Mouse (Mus musculus): Measurements from ENCODE around the gene Vmn2r73. TPM values are rescaled to one million over a fixed set of nuclear protein-coding genes. Genes with fewer than 3 reads are reported as not detected.
"Not testable (repeated sequence)": the region's sequence is repeated elsewhere in the genome, so short reads cannot be mapped to it uniquely, and the experiment has no call there.

The Vmn2r73 gene
- total RNA-seq (2014; fragmentation: Nextera tagmentation) (not detected in 2 replicates), total RNA-seq (2017) (not detected in 2 replicates)

- no peak for ATAC-seq (replicated peaks; ENCODE audit: poor library complexity, severe bottlenecking)
Measured at GRCm38 (mm10) chr7:85876166-85876565, at the start of gene Vmn2r73. Vmn2r73 (minus strand) TSS chr7:85876266.

- ATAC-seq (replicated peaks; ENCODE audit: poor library complexity, severe bottlenecking): no peak
Measured at GRCm38 (mm10) chr7:85840090-85840948, 35.7 kb downstream of the Vmn2r73 start.

DNA sequence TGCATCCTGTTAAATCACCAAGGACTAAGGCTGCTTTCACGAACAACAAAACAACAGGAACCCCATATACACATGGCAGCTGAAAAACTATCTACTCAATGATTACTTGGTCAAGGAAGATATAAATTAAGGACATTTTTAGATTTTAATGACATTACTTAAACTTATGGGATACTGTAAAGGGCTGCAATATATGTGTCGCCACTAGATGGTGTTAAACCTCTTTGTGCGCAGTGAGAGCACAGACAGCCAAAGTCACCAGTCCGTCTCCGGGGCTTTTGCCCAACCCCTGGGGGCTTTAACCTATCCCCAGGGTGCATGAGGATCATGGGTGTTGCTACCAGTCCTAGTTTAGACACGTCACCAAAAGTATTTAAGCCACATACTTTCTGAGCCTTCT, 58.0 kb downstream of the Vmn2r73 start:
- not testable (repeated sequence) for ATAC-seq (replicated peaks; ENCODE audit: poor library complexity, severe bottlenecking)

Other genes with a start within 250 kb of the Vmn2r73 start
- gene Vmn2r72, start 121.2 kb downstream of the Vmn2r73 start, total RNA-seq (2014; fragmentation: Nextera tagmentation): not detected in 2 replicates
- not detected in 2 replicates for gene Vmn2r72, start 121.2 kb downstream of the Vmn2r73 start, total RNA-seq (2017)
- gene Vmn2r74, start 85.4 kb upstream of the Vmn2r73 start, total RNA-seq (2014; fragmentation: Nextera tagmentation): not detected in 2 replicates
- not detected in 2 replicates for gene Vmn2r74, start 85.4 kb upstream of the Vmn2r73 start, total RNA-seq (2017)

All from granulocyte monocyte progenitor cell, adult 5-6 weeks (primary cell).